ENCODE assay signal across 8 mouse cellular contexts in genomic region chr2:116075902-116076301, GRCm38 (mm10). TPM values are rescaled to one million over a fixed set of nuclear protein-coding genes. Genes with fewer than 3 reads are reported as not detected.
A peak's percentile ranks its signal among the peaks of the same experiment; 100 is the strongest.
DNase-seq lines count a peak whose midpoint lies in the region; ATAC-seq lines count a peak whose summit lies in the region.

No protein-coding gene starts in this region.

- H3K9ac ChIP-seq in embryonic facial prominence, embryonic 12.5 days, result peak overlapping the region; percentile 40
- peak overlapping the region; percentile 37; the same call in 1 of the 2 replicates for H3K9ac ChIP-seq in limb, embryonic 12.5 days (replicated peaks)
- peak overlapping the region; percentile 53 for H3K9ac ChIP-seq in midbrain, embryonic 14.5 days (replicated peaks; ENCODE audit: low read length)

- peaks cover 22% of the 10 kb centered on the region; the same call in 1 of the 2 replicates for H3K27me3 ChIP-seq in embryonic facial prominence, embryonic 12.5 days
- H3K27me3 ChIP-seq in limb, embryonic 12.5 days, result peaks cover 68% of the 10 kb centered on the region
- H3K27me3 ChIP-seq in midbrain, embryonic 14.5 days (ENCODE audit: control insufficient read depth, insufficient read depth, low read length), result peaks cover 3% of the 10 kb centered on the region; the same call in 1 of the 2 replicates

- peak overlapping the region; percentile 54 for H3K4me2 ChIP-seq in embryonic facial prominence, embryonic 12.5 days (replicated peaks)
- H3K4me2 ChIP-seq in limb, embryonic 12.5 days, result peak overlapping the region; percentile 64
- peak overlapping the region; percentile 59 for H3K4me2 ChIP-seq in midbrain, embryonic 14.5 days (ENCODE audit: low read length)

- no peaks in the 10 kb centered on the region for H3K9me3 ChIP-seq in embryonic facial prominence, embryonic 12.5 days
- H3K9me3 ChIP-seq in limb, embryonic 12.5 days, result no peaks in the 10 kb centered on the region
- H3K9me3 ChIP-seq in midbrain, embryonic 14.5 days (ENCODE audit: control insufficient read depth, low read length), result no peaks in the 10 kb centered on the region

- peak overlapping the region; percentile 69 for H3K27ac ChIP-seq in embryonic facial prominence, embryonic 12.5 days
- H3K27ac ChIP-seq in limb, embryonic 12.5 days, result no peak overlapping the region
- H3K27ac ChIP-seq in midbrain, embryonic 14.5 days (replicated peaks; ENCODE audit: low read depth, low read length), result peak overlapping the region; percentile 69; the same call in 1 of the 2 replicates

- DNase-seq in right cerebral cortex, postnatal 4 days, result peak; percentile 53
- no peak for DNase-seq in right cerebral cortex, postnatal 36 days (ENCODE audit: low spot score in 2 of 2)
- DNase-seq in heart, postnatal 36 days, result peak; percentile 52 to 56
- peak; percentile 83 for DNase-seq in midbrain, embryonic 14.5 days
- DNase-seq in c-Kit-positive CD71-positive TER-119-positive erythroid progenitor cells, embryonic 14.5 days (ENCODE audit: low spot score), result no peak

- no peaks in the 10 kb centered on the region for H3K36me3 ChIP-seq in embryonic facial prominence, embryonic 12.5 days
- H3K36me3 ChIP-seq in limb, embryonic 12.5 days, result no peaks in the 10 kb centered on the region
- H3K36me3 ChIP-seq in midbrain, embryonic 14.5 days (ENCODE audit: control insufficient read depth, insufficient read depth, low read length), result no peaks in the 10 kb centered on the region

- H3K4me1 ChIP-seq in embryonic facial prominence, embryonic 12.5 days, result peaks cover 20% of the 10 kb centered on the region; the same call in 1 of the 2 replicates
- peaks cover 9% of the 10 kb centered on the region for H3K4me1 ChIP-seq in limb, embryonic 12.5 days (replicated peaks)
- H3K4me1 ChIP-seq in midbrain, embryonic 14.5 days (ENCODE audit: control insufficient read depth, insufficient read depth, low read length), result no peaks in the 10 kb centered on the region; the same call in 1 of the 2 replicates

- peak; percentile 83 for ATAC-seq in embryonic facial prominence, embryonic 12.5 days (ENCODE audit: insufficient number of reproducible peaks, insufficient read depth, low FRiP score, low TSS enrichment)
- ATAC-seq in limb, embryonic 12.5 days (ENCODE audit: insufficient number of reproducible peaks, insufficient read depth, low FRiP score, low TSS enrichment, low read depth), result peak; percentile 57; the same call in 1 of the 2 replicates
- peak; percentile 77 for ATAC-seq in midbrain, embryonic 14.5 days (ENCODE audit: low FRiP score, low TSS enrichment)
- ATAC-seq in erythroid progenitor cell, adult 5-6 weeks (replicated peaks; ENCODE audit: low FRiP score, poor library complexity, severe bottlenecking), result no peak

- intact Hi-C loops in heart, postnatal 36 days (cut with DNase I), result loop anchor here (10.0 kb wide), 2 partner anchors 1421 to 1811 kb away; partner anchors contain the start of gene Dph6

- peak overlapping the region; percentile 34 for H3K4me3 ChIP-seq in embryonic facial prominence, embryonic 12.5 days
- H3K4me3 ChIP-seq in limb, embryonic 12.5 days (replicated peaks), result peak overlapping the region; percentile 41
- H3K4me3 ChIP-seq in midbrain, embryonic 14.5 days (replicated peaks; ENCODE audit: low read depth, low read length), result peak overlapping the region; percentile 29

- under 1% methylated on average over 23 of the region's 23 CpGs for WGBS in embryonic facial prominence, embryonic 12.5 days
- under 1% methylated on average over 23 of the region's 23 CpGs for WGBS in limb, embryonic 12.5 days
- WGBS in midbrain, embryonic 14.5 days, result under 1% methylated on average over 23 of the region's 23 CpGs

RNA-seq across cellular contexts. Expression of gene Meis2, which starts 10.3 kb away (rescaled TPM):
- polyA plus RNA-seq in embryonic facial prominence, embryonic 12.5 days (2016; fragmentation: Nextera tagmentation; extraction: Ambion mirVana), result 71.2 and 71.7 TPM in 2 replicates
- 10 to 100 TPM; 20.8 to 27.4 TPM for total RNA-seq in heart, postnatal 36 days (2021)
- 20.5 and 24.4 TPM in 2 replicates for polyA plus RNA-seq in limb, embryonic 12.5 days (2016; fragmentation: Nextera tagmentation; extraction: Ambion mirVana)
- 83.1 and 84.9 TPM in 2 replicates for polyA plus RNA-seq in midbrain, embryonic 14.5 days (2014; fragmentation: Nextera tagmentation; extraction: Ambion mirVana)
- total RNA-seq in erythroid progenitor cell, adult 5-6 weeks (2015; ENCODE audit: low replicate concordance), result not detected in 2 replicates
- not detected in 2 replicates for total RNA-seq in erythroid progenitor cell, adult 5-6 weeks (2017; ENCODE audit: low replicate concordance)

Comparison
In these comparisons a context has a peak if more than half of its experiments do, and no peak if none do; other contexts are left out.
1. DNase-seq: peak in right cerebral cortex, postnatal 4 days (single experiment), heart, postnatal 36 days (2 of 2) and midbrain, embryonic 14.5 days (single experiment); none in right cerebral cortex, postnatal 36 days (0 of 2) and c-Kit-positive CD71-positive TER-119-positive erythroid progenitor cells, embryonic 14.5 days (single experiment).
2. Peak in every context shown above with its lines, with median percentiles within 50 percentile points of each other: H3K4me2 ChIP-seq, H3K4me3 ChIP-seq and H3K9ac ChIP-seq.